Mouse (Mus musculus): Measurements from ENCODE around the gene Ptafr. TPM values are rescaled to one million over a fixed set of nuclear protein-coding genes. Genes with fewer than 3 reads are reported as not detected.

The Ptafr gene
- polyA plus RNA-seq, 1 experiment: 0.22 TPM

- Histone ChIP-seq H3K4me3 (ENCODE audit: low read depth, low read length) (no peak overlapping the region), H3K36me3 (ENCODE audit: control insufficient read depth, insufficient read depth, low read length, poor library complexity, severe bottlenecking) (no peaks in the 10 kb centered on the region), H3K27ac (ENCODE audit: insufficient read depth, low read length) (peak overlapping the region; percentile 9; the same call in 1 of the 2 replicates), H3K27me3 (ENCODE audit: control insufficient read depth, insufficient read depth, low read length, poor library complexity, severe bottlenecking) (no peaks in the 10 kb centered on the region), H3K9ac (ENCODE audit: low read depth, poor library complexity, severe bottlenecking) (no peak overlapping the region), H3K4me1 (ENCODE audit: control insufficient read depth, insufficient read depth, low read length) (peaks cover 2% of the 10 kb centered on the region), H3K9me3 (replicated peaks; ENCODE audit: control insufficient read depth, insufficient read depth, low read length, poor library complexity, severe bottlenecking) (no peaks in the 10 kb centered on the region)
- TF ChIP-seq EP300 (IDR thresholded peaks at IDR 0.05; ENCODE audit: insufficient read depth, low read depth, low read length): peak; percentile 87
- TF ChIP-seq CTCF (IDR thresholded peaks at IDR 0.05; ENCODE audit: low read depth, low read length): no peak
These were observed 60.3 kb downstream of the Ptafr start for GRCm38 (mm10) chr4:132624034-132624657.

GRCm38 (mm10) chr4:132628830-132629229 lies 65.0 kb downstream of the Ptafr start:
- Histone ChIP-seq H3K9me3 (replicated peaks; ENCODE audit: control insufficient read depth, insufficient read depth, low read length, poor library complexity, severe bottlenecking) (no peaks in the 10 kb centered on the region), H3K4me1 (ENCODE audit: control insufficient read depth, insufficient read depth, low read length) (peaks cover 2% of the 10 kb centered on the region), H3K27ac (ENCODE audit: insufficient read depth, low read length) (no peak overlapping the region), H3K27me3 (ENCODE audit: control insufficient read depth, insufficient read depth, low read length, poor library complexity, severe bottlenecking) (no peaks in the 10 kb centered on the region), H3K4me3 (ENCODE audit: low read depth, low read length) (no peak overlapping the region), H3K36me3 (ENCODE audit: control insufficient read depth, insufficient read depth, low read length, poor library complexity, severe bottlenecking) (no peaks in the 10 kb centered on the region), H3K9ac (ENCODE audit: low read depth, poor library complexity, severe bottlenecking) (no peak overlapping the region)
- TF ChIP-seq CTCF (IDR thresholded peaks at IDR 0.05; ENCODE audit: low read depth, low read length) (peak; percentile 58), EP300 (IDR thresholded peaks at IDR 0.05; ENCODE audit: insufficient read depth, low read depth, low read length) (no peak)

Other genes with a start within 250 kb of the Ptafr start
- 35.2 and 36.1 TPM in 2 replicates for gene Trnau1ap, start 234.5 kb upstream of the Ptafr start, polyA plus RNA-seq (2011; ENCODE audit: insufficient read depth, insufficient read length, low read depth, missing spikeins)
- gene Rcc1, start 210.5 kb upstream of the Ptafr start, polyA plus RNA-seq (2011; ENCODE audit: insufficient read depth, insufficient read length, low read depth, missing spikeins): 78.8 and 83.1 TPM in 2 replicates
- gene Phactr4, start 141.6 kb upstream of the Ptafr start, polyA plus RNA-seq (2011; ENCODE audit: insufficient read depth, insufficient read length, low read depth, missing spikeins): 31.5 and 35.1 TPM in 2 replicates
- gene Med18, start 100.1 kb upstream of the Ptafr start, polyA plus RNA-seq (2011; ENCODE audit: insufficient read depth, insufficient read length, low read depth, missing spikeins): 22.5 and 24.4 TPM in 2 replicates
- gene Sesn2, start 53.6 kb upstream of the Ptafr start, polyA plus RNA-seq (2011; ENCODE audit: insufficient read depth, insufficient read length, low read depth, missing spikeins): 41.6 TPM in 2 replicates
- gene Atpif1, start 30.4 kb upstream of the Ptafr start, polyA plus RNA-seq (2011; ENCODE audit: insufficient read depth, insufficient read length, low read depth, missing spikeins): 461 and 512 TPM in 2 replicates
- gene Dnajc8, start 28.5 kb upstream of the Ptafr start, polyA plus RNA-seq (2011; ENCODE audit: insufficient read depth, insufficient read length, low read depth, missing spikeins): 340 and 348 TPM in 2 replicates
- 77.8 and 78.7 TPM in 2 replicates for gene Eya3, start 74.9 kb downstream of the Ptafr start, polyA plus RNA-seq (2011; ENCODE audit: insufficient read depth, insufficient read length, low read depth, missing spikeins)
- gene Xkr8, start 168.5 kb downstream of the Ptafr start, polyA plus RNA-seq (2011; ENCODE audit: insufficient read depth, insufficient read length, low read depth, missing spikeins): 6.3 and 8.1 TPM in 2 replicates
- 6.3 and 6.4 TPM in 2 replicates for gene Smpdl3b, start 193.2 kb downstream of the Ptafr start, polyA plus RNA-seq (2011; ENCODE audit: insufficient read depth, insufficient read length, low read depth, missing spikeins)
- 78.2 and 78.7 TPM in 2 replicates for gene Rpa2, start 204.3 kb downstream of the Ptafr start, polyA plus RNA-seq (2011; ENCODE audit: insufficient read depth, insufficient read length, low read depth, missing spikeins)
- gene Themis2, start 232.3 kb downstream of the Ptafr start, polyA plus RNA-seq (2011; ENCODE audit: insufficient read depth, insufficient read length, low read depth, missing spikeins): 0.72 and 0.84 TPM in 2 replicates